Mouse (Mus musculus) liver, postnatal 0 days (tissue): ENCODE data around the gene Rpl35a.

Experiments used
- CTCF ChIP-seq: sonication (generic); IDR thresholded peaks from 2 replicates; pipeline ENCODE4 v1.5.1; 2016; ENCODE audit warnings: antibody characterized with exemption, low read depth
- EP300 ChIP-seq: IDR thresholded peaks from 2 replicates; pipeline ENCODE4 v1.6.1; 2016; ENCODE audit warnings: antibody characterized with exemption, low read depth, mild to moderate bottlenecking

DNA sequence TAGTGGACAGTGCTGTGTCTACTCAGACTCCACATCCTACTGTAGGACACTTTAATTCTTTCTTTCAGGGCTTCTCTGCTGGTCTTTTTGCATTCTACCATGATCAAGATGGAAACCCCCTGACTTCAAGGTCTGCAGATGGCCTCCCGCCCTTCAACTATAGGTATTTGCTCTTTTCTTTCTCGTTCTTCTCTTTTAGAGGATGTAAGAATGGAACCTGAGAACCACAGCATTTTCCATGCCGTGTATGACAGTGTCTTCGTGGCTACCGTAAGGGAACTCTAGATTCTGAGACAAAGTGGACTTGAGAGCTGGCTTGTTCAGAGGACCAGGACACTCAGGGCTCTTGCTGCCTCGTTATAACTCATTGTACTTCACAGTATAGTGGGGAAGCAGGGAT lies 26.7 kb downstream of the Rpl35a start:
- TF ChIP-seq CTCF, result no peak
- no peak for TF ChIP-seq EP300
